Mouse (Mus musculus) midbrain, embryonic 15.5 days (tissue): ENCODE data around the gene Rad9a. TPM values are rescaled to one million over a fixed set of nuclear protein-coding genes. Genes with fewer than 3 reads are reported as not detected.

Experiments used
- ATAC-seq: fragments of 200-750 bp; cut with Nextera tagmentation; replicated peaks from 2 replicates; pipeline ENCODE4 v1.8.0; 2017; ENCODE audit warnings: moderate TSS enrichment
- H3K27ac ChIP-seq: fragments of 300-500 bp; sonication (generic); 2 replicates; pipeline ENCODE4 v1.5.1; 2015; ENCODE audit warnings: mild to moderate bottlenecking, inconsistent platforms
- H3K27me3 ChIP-seq: fragments of 300-500 bp; sonication (generic); replicated peaks from 2 replicates; pipeline ENCODE4 v1.6.1; 2015; ENCODE audit warnings: inconsistent platforms
- H3K36me3 ChIP-seq: fragments of 300-500 bp; sonication (generic); replicated peaks from 2 replicates; pipeline ENCODE4 v1.6.1; 2015; ENCODE audit warnings: inconsistent platforms
- H3K4me1 ChIP-seq: fragments of 300-500 bp; sonication (generic); 2 replicates; pipeline ENCODE4 v1.6.1; 2015; ENCODE audit warnings: inconsistent platforms
- H3K4me2 ChIP-seq: fragments of 300-500 bp; sonication (generic); 2 replicates; pipeline ENCODE4 v1.6.1; 2015; ENCODE audit warnings: inconsistent platforms, mild to moderate bottlenecking, moderate library complexity
- H3K4me3 ChIP-seq: fragments of 300-500 bp; sonication (generic); 2 replicates; pipeline ENCODE4 v1.5.1; 2015; ENCODE audit warnings: mild to moderate bottlenecking, inconsistent platforms
- H3K9ac ChIP-seq: fragments of 300-500 bp; sonication (generic); 2 replicates; pipeline ENCODE4 v1.6.1; 2015; ENCODE audit warnings: mild to moderate bottlenecking, inconsistent platforms
- H3K9me3 ChIP-seq: fragments of 300-500 bp; sonication (generic); 2 replicates; pipeline ENCODE4 v1.6.1; 2016; ENCODE audit warnings: inconsistent platforms
- WGBS: fragments of 180-500 bp; shearing (Covaris S2); methylation state at CpG from one replicate; pipeline ENCODE4 v1.1.7; 2015; ENCODE audit warnings: mixed read lengths; 5-methylcytosine and 5-hydroxymethylcytosine counted together
- polyA plus RNA-seq: library from polyadenylated mRNA; unstranded; fragments of >200 nt; fragmentation: Nextera tagmentation; extraction: Ambion mirVana; gene quantifications from 2 replicates; pipeline ENCODE4 v1.2.1, GENCODE M21; 2015

Rad9a gene
- polyA plus RNA-seq, 1 experiment from 2014 or later = 23.7 TPM

DNA sequence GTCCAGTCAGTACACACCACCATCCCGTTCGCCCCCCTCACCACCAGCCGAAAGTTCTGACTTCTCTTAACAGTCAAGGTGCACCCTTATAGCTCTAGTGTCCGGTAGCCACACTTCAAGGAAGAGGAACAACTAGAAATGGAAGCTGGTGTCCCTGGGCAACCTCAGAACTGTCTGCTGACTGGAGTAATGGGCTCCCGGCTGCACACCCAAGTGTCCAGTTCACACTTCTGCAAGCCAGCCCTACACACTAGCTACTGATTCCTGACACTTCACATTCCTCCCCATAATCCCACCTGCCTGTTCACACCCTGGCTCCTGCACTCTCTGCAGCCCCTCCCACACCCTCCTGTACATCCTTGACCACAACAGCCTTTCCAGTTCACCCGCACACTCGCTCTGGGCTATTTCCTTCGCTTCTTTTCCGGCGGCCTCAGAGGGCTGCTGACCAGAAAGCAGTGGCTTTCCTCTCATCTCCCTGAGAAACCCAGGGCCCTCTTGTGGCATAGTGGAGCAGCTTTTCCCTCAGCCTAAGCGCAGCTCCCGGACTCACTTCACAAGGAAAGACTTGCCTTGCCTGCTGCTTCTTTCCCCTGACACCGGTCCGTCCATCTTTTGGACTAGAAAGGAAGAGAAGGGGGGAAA is 14.7 kb upstream of the Rad9a start:
- peak overlapping the region; percentile 17; the same call in 1 of the 2 replicates for H3K4me2 ChIP-seq
- no peak overlapping the region for H3K4me3 ChIP-seq
- no peaks in the 10 kb centered on the region for H3K36me3 ChIP-seq
- H3K9ac ChIP-seq = no peak overlapping the region
- H3K27ac ChIP-seq = no peak overlapping the region
- peaks cover 24% of the 10 kb centered on the region for H3K4me1 ChIP-seq
- H3K27me3 ChIP-seq = peaks cover 42% of the 10 kb centered on the region
- 23% methylated on average over 14 of the region's 14 CpGs for WGBS
- no peak for ATAC-seq
- H3K9me3 ChIP-seq = no peaks in the 10 kb centered on the region

DNA sequence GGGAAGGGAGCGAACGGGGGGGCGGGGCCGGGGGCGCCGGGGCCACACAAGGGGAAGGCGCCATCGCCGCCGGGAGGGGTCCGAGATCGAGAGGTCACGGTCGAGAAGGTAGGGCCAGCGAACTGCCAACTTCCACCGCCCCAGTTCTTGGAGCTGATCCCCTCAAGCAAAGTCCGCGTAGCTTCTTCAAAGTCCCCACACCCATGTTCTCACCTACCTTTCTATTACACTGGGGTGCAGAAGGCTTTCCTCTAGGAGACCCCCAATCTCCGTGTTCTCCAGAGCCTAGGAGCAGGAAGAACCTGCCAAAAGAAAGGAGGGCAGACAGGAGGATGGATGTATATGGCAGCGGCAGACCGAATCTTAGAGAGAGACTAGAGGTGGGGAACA is 14.0 kb upstream of the Rad9a start:
- H3K4me1 ChIP-seq = peaks cover 24% of the 10 kb centered on the region
- peak overlapping the region; percentile 42 for H3K9ac ChIP-seq
- no peak for ATAC-seq
- peak overlapping the region; percentile 48 for H3K4me3 ChIP-seq
- no peaks in the 10 kb centered on the region for H3K9me3 ChIP-seq
- H3K4me2 ChIP-seq = peak overlapping the region; percentile 96
- WGBS = 4% methylated on average over 16 of the region's 21 CpGs
- H3K27me3 ChIP-seq = peaks cover 45% of the 10 kb centered on the region
- H3K27ac ChIP-seq = no peak overlapping the region
- no peaks in the 10 kb centered on the region for H3K36me3 ChIP-seq

GRCm38 (mm10) chr19:4214771-4215450 is 13.4 kb upstream of the Rad9a start:
- Histone ChIP-seq H3K27me3 (peaks cover 45% of the 10 kb centered on the region), H3K27ac (no peak overlapping the region), H3K4me1 (peaks cover 24% of the 10 kb centered on the region), H3K36me3 (no peaks in the 10 kb centered on the region), H3K4me3 (peak overlapping the region; percentile 48), H3K9me3 (no peaks in the 10 kb centered on the region), H3K4me2 (peak overlapping the region; percentile 96), H3K9ac (peak overlapping the region; percentile 42)
- 0% methylated on average over 55 of the region's 81 CpGs for WGBS
- ATAC-seq = peak; percentile 51; the same call in 1 of the 2 replicates

DNA sequence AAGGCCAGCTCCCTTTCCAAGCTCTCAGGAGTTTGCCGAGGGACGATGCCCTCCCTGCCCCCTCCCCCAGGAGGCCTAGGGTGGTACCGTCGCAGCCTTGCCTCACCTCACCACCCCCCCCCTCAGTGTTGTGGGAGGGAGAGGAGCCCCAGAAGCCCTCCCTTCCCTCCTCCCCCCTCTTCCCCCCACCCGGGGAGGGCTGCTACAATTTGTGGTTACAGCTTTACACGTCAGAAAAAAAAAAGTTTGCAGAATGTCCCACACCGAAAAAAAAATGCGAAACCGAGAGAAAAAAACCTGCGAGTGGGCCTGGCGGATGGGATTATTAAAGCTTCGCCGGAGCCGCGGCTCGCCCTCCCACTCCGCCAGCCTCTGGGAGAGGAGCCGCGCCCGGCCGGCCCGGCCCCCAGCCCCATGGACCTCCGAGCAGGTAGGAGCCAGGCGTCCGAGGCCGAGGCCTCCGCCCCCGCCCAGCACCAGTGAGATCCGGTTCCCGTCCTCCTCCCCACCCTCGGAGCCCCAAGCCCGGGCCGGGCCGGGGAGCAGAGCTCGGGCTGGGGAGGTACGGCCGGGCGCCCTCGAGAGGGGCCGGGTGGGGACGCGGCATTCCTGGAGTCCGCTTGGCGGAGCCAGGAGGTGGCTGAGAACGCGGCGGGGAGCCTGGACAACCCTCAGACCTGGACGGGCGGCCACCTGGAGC is 12.8 kb upstream of the Rad9a start, which contains the start of the genes Clcf1 and AC109138.7:
Clcf1 (plus strand) TSS at position 168 of the 700 bp plus-strand sequence.
AC109138.7 (plus strand) TSS at position 287 of the 700 bp plus-strand sequence.
- H3K4me1 ChIP-seq = peaks cover 24% of the 10 kb centered on the region
- peak within 1 kb of the TSS; percentile 96 for H3K4me2 ChIP-seq
- no peaks in the 10 kb centered on the region for H3K9me3 ChIP-seq
- H3K27me3 ChIP-seq = peaks cover 45% of the 10 kb centered on the region
- WGBS = under 1% methylated on average over 47 of the region's 49 CpGs
- no peaks in the 10 kb centered on the region for H3K36me3 ChIP-seq
- peak within 1 kb of the TSS; percentile 42 for H3K9ac ChIP-seq
- H3K27ac ChIP-seq = no peak within 1 kb of the TSS
- H3K4me3 ChIP-seq = peak within 1 kb of the TSS; percentile 48
- ATAC-seq = peak; percentile 48; the same call in 1 of the 2 replicates

- Histone ChIP-seq H3K27ac (no peak overlapping the region), H3K9me3 (no peaks in the 10 kb centered on the region), H3K4me2 (peak overlapping the region; percentile 96; the same call in 1 of the 2 replicates), H3K9ac (no peak overlapping the region), H3K4me1 (peaks cover 24% of the 10 kb centered on the region), H3K27me3 (peaks cover 45% of the 10 kb centered on the region), H3K4me3 (no peak overlapping the region), H3K36me3 (no peaks in the 10 kb centered on the region)
- no peak for ATAC-seq
- 7% methylated on average over 9 of the region's 9 CpGs for WGBS
These were observed 12.1 kb upstream of the Rad9a start for GRCm38 (mm10) chr19:4213524-4213974.

DNA sequence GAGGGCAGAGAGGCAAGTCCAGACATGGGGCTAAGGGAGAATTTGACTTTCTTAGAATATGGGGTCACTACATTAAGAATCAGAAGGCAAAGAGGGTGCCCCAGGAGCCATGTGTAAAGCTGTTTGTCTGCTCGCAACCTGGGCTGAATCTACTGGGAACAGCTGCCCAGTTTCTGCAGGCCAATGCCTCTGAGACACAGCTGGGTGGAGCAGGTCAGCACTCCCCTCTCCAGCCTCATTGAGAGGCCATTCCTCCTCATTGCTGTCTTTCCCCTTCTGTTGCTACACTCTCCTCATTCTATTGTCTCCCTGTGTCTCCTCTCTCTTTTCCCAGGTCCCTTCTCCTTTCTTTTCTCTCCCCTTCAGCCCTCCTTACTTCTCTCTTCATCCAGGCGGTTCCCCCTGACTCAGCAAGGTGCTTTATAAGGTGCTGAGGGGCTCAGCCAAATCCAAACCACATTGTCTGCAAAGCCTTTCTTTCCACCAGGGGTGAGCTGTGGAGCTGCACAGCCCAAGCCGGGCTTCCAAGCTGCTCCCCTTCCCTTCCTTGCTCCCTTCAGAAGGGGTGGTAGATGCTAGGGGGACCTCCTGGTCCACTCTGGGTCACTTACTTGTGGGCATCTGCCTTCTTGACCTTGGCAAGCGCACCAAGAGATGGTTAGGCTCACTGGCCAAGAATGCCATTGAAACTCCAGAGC is 10.6 kb upstream of the Rad9a start:
- H3K4me1 ChIP-seq = peaks cover 24% of the 10 kb centered on the region
- no peak for ATAC-seq
- H3K4me3 ChIP-seq = no peak overlapping the region
- H3K36me3 ChIP-seq = no peaks in the 10 kb centered on the region
- H3K9ac ChIP-seq = no peak overlapping the region
- no peak overlapping the region for H3K27ac ChIP-seq
- no peak overlapping the region for H3K4me2 ChIP-seq
- H3K27me3 ChIP-seq = peaks cover 43% of the 10 kb centered on the region
- H3K9me3 ChIP-seq = no peaks in the 10 kb centered on the region
- 17% methylated on average over 4 of the region's 4 CpGs for WGBS

DNA sequence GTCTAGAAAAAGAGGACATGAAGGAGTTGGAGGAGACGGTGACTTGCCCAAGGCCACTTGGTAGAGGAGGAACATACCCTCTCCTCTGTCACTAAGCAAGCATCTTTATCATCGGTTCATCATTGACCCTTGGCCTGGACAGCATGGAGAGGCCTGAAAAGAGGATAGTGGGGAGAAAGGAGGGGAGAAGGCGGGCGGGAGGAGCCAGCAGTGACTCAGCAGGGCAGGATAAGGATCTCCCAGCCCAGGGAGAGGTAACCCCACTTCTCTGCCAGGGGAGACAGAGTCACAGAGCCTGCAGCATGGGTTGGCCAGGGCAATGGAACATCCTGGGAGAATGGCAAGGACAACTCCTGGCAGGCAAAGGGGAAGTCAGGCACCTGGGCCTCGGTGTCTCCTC is 7.1 kb upstream of the Rad9a start:
- Histone ChIP-seq H3K4me2 (no peak overlapping the region), H3K9me3 (no peaks in the 10 kb centered on the region), H3K4me1 (peaks cover 1% of the 10 kb centered on the region), H3K36me3 (no peaks in the 10 kb centered on the region), H3K27ac (no peak overlapping the region), H3K4me3 (no peak overlapping the region), H3K27me3 (peaks cover 24% of the 10 kb centered on the region), H3K9ac (no peak overlapping the region)
- WGBS = 67% methylated on average over 5 of the region's 5 CpGs
- no peak for ATAC-seq

GRCm38 (mm10) chr19:4206971-4207370 is 5.5 kb upstream of the Rad9a start:
- H3K4me2 ChIP-seq = no peak overlapping the region
- ATAC-seq = no peak
- H3K27ac ChIP-seq = no peak overlapping the region
- 0% methylated on average over 2 of the region's 2 CpGs for WGBS
- peaks cover 10% of the 10 kb centered on the region for H3K27me3 ChIP-seq
- H3K9me3 ChIP-seq = no peaks in the 10 kb centered on the region
- H3K36me3 ChIP-seq = no peaks in the 10 kb centered on the region
- no peak overlapping the region for H3K4me3 ChIP-seq
- H3K9ac ChIP-seq = no peak overlapping the region
- H3K4me1 ChIP-seq = peaks cover 5% of the 10 kb centered on the region

DNA sequence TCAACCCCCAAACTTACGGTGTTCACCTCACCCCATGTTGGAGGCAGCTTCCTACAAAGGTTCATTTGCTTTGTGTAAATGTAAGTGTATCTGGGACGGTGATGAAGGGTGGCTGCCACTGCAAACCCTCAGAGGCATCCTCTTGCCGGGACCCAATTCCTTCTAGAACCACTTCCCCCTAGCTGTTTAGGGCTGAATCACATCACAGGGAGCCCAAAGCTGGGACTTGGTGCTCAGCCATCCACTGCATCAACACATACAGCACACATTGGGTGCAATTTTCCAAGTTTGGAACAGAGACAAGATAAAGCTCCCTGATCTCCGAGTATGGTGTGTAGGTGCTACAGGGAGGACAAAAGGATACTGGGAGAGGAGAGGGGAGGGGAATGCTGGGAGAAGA is 3.4 kb upstream of the Rad9a start:
- Histone ChIP-seq H3K27me3 (no peaks in the 10 kb centered on the region; the same call in 1 of the 2 replicates), H3K4me2 (no peak overlapping the region), H3K9me3 (no peaks in the 10 kb centered on the region), H3K9ac (no peak overlapping the region), H3K4me3 (no peak overlapping the region), H3K27ac (no peak overlapping the region), H3K4me1 (peaks cover 21% of the 10 kb centered on the region), H3K36me3 (no peaks in the 10 kb centered on the region)
- WGBS = 61% methylated on average over 4 of the region's 4 CpGs
- no peak for ATAC-seq

GRCm38 (mm10) chr19:4203604-4204326 is 2.3 kb upstream of the Rad9a start:
- WGBS = 71% methylated on average over 13 of the region's 13 CpGs
- no peak for ATAC-seq
- Histone ChIP-seq H3K9me3 (no peaks in the 10 kb centered on the region), H3K27me3 (no peaks in the 10 kb centered on the region; the same call in 1 of the 2 replicates), H3K36me3 (no peaks in the 10 kb centered on the region), H3K4me3 (no peak overlapping the region), H3K9ac (no peak overlapping the region), H3K27ac (no peak overlapping the region), H3K4me1 (peaks cover 21% of the 10 kb centered on the region), H3K4me2 (no peak overlapping the region)

DNA sequence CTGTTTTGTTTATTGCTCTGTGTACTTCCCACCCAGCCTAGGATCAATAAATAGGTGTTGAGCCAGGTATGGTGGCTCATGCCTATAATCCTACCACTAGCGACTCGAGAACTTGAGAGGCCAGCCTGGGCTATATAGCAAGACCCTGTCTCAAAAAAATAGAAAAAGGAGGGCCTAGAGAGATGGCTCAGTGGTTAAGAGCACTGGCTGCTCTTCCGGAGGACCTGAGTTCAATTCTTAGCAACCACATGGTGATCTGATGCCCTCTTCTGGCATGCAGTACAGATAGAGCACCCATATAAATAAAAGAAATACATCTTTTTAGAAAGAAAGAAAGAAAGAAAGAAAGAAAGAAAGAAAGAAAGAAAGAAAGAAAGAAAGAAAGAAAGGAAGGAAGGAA is 1.7 kb upstream of the Rad9a start:
- ATAC-seq = no peak
- Histone ChIP-seq H3K4me3 (no peak overlapping the region), H3K9ac (no peak overlapping the region), H3K4me1 (peaks cover 21% of the 10 kb centered on the region), H3K9me3 (no peaks in the 10 kb centered on the region), H3K27ac (no peak overlapping the region), H3K36me3 (no peaks in the 10 kb centered on the region), H3K4me2 (no peak overlapping the region), H3K27me3 (no peaks in the 10 kb centered on the region; the same call in 1 of the 2 replicates)
- 66% methylated on average over 3 of the region's 3 CpGs for WGBS
